Mouse (Mus musculus) intestine, embryonic 16.5 days (tissue): ENCODE measurements around the gene Acmsd. TPM values are rescaled to one million over a fixed set of nuclear protein-coding genes. Genes with fewer than 3 reads are reported as not detected.

Experiments used
- ATAC-seq: fragments of 200-750 bp; cut with Nextera tagmentation; 2 replicates; pipeline ENCODE4 v1.8.0; 2017; ENCODE audit warnings: moderate TSS enrichment, moderate library complexity
- H3K27ac ChIP-seq: fragments of 300-500 bp; sonication (generic); 2 replicates; pipeline ENCODE4 v1.5.1; 2014; ENCODE audit warnings: mild to moderate bottlenecking, low read length
- H3K27me3 ChIP-seq: fragments of 300-500 bp; sonication (generic); replicated peaks from 2 replicates; pipeline ENCODE4 v1.6.1; 2014; ENCODE audit warnings: low read length, control low read depth, mixed read lengths; ENCODE audit not compliant: control insufficient read depth, insufficient read depth
- H3K36me3 ChIP-seq: fragments of 300-500 bp; sonication (generic); 2 replicates; pipeline ENCODE4 v1.6.1; 2014; ENCODE audit warnings: low read length, control low read depth; ENCODE audit not compliant: control insufficient read depth, insufficient read depth
- H3K4me1 ChIP-seq: fragments of 300-500 bp; sonication (generic); 2 replicates; pipeline ENCODE4 v1.6.1; 2014; ENCODE audit warnings: low read length, control low read depth, mixed read lengths; ENCODE audit not compliant: control insufficient read depth, insufficient read depth
- H3K4me2 ChIP-seq: fragments of 300-500 bp; sonication (generic); 2 replicates; pipeline ENCODE4 v1.6.1; 2014; ENCODE audit warnings: low read depth, low read length, control low read depth
- H3K4me3 ChIP-seq: fragments of 300-500 bp; sonication (generic); 2 replicates; pipeline ENCODE4 v1.5.1; 2014; ENCODE audit warnings: mild to moderate bottlenecking, low read length
- H3K9ac ChIP-seq: fragments of 300-500 bp; sonication (generic); 2 replicates; pipeline ENCODE4 v1.6.1; 2014; ENCODE audit warnings: low read depth, low read length
- H3K9me3 ChIP-seq: fragments of 300-500 bp; sonication (generic); 2 replicates; pipeline ENCODE4 v1.6.1; 2016; ENCODE audit warnings: low read length, control low read depth; ENCODE audit not compliant: control insufficient read depth
- WGBS: fragments of 180-500 bp; shearing (Covaris S2); extraction: QIAGEN DNeasy Blood & Tissue Kit; methylation state at CpG from one replicate; pipeline ENCODE4 v1.1.7; 2014; 5-methylcytosine and 5-hydroxymethylcytosine counted together
- polyA plus RNA-seq: library from polyadenylated mRNA; unstranded; fragments of >200 nt; fragmentation: Nextera tagmentation; extraction: Ambion mirVana; gene quantifications from 2 replicates; pipeline ENCODE4 v1.2.1, GENCODE M21; 2015

Gene Acmsd
- polyA plus RNA-seq, 1 experiment from 2014 or later = 0.12 TPM

GRCm38 (mm10) chr1:127773803-127774500, 44.7 kb downstream of the Acmsd start, which contains the start of gene Ccnt2:
Ccnt2 (plus strand) TSS chr1:127774164.
- WGBS = under 1% methylated on average over 62 of the region's 63 CpGs

GRCm38 (mm10) chr1:127774501-127774880, 45.3 kb downstream of the Acmsd start:
- peak; percentile 52 for ATAC-seq
- H3K4me1 ChIP-seq = peaks cover 12% of the 10 kb centered on the region
- H3K9ac ChIP-seq = peak overlapping the region; percentile 92
- peak overlapping the region; percentile 97 for H3K4me3 ChIP-seq
- no peaks in the 10 kb centered on the region for H3K9me3 ChIP-seq
- WGBS = 0% methylated on average over 31 of the region's 31 CpGs
- H3K36me3 ChIP-seq = no peaks in the 10 kb centered on the region
- H3K27me3 ChIP-seq = no peaks in the 10 kb centered on the region
- H3K4me2 ChIP-seq = peak overlapping the region; percentile 77
- H3K27ac ChIP-seq = peak overlapping the region; percentile 96

More at GRCm38 (mm10) chr1:127773803-127774500, 44.7 kb downstream of the Acmsd start, which contains the start of gene Ccnt2:
- Histone ChIP-seq H3K9ac (peak within 1 kb of the TSS; percentile 92), H3K9me3 (no peaks in the 10 kb centered on the region), H3K27me3 (no peaks in the 10 kb centered on the region), H3K36me3 (no peaks in the 10 kb centered on the region), H3K4me3 (peak within 1 kb of the TSS; percentile 97), H3K4me2 (peak within 1 kb of the TSS; percentile 77), H3K4me1 (peaks cover 8% of the 10 kb centered on the region), H3K27ac (peak within 1 kb of the TSS; percentile 96)
- ATAC-seq = peak; percentile 99

GRCm38 (mm10) chr1:127775206-127775720, 46.0 kb downstream of the Acmsd start:
- no peaks in the 10 kb centered on the region for H3K27me3 ChIP-seq
- H3K4me3 ChIP-seq = peak overlapping the region; percentile 97
- peak overlapping the region; percentile 63 for H3K9ac ChIP-seq
- H3K4me1 ChIP-seq = peaks cover 15% of the 10 kb centered on the region
- H3K36me3 ChIP-seq = no peaks in the 10 kb centered on the region
- WGBS = 8% methylated on average over 10 of the region's 10 CpGs
- H3K4me2 ChIP-seq = peak overlapping the region; percentile 77
- ATAC-seq = no peak
- no peak overlapping the region for H3K27ac ChIP-seq
- no peaks in the 10 kb centered on the region for H3K9me3 ChIP-seq

GRCm38 (mm10) chr1:127776246-127776645, 47.0 kb downstream of the Acmsd start:
- Histone ChIP-seq H3K9me3 (no peaks in the 10 kb centered on the region), H3K4me1 (peaks cover 15% of the 10 kb centered on the region), H3K36me3 (no peaks in the 10 kb centered on the region), H3K4me2 (peak overlapping the region; percentile 42), H3K4me3 (peak overlapping the region; percentile 25), H3K27ac (no peak overlapping the region), H3K9ac (no peak overlapping the region), H3K27me3 (no peaks in the 10 kb centered on the region)
- 43% methylated on average over 6 of the region's 6 CpGs for WGBS
- ATAC-seq = no peak

GRCm38 (mm10) chr1:127778611-127779010, 49.4 kb downstream of the Acmsd start:
- Histone ChIP-seq H3K4me1 (peaks cover 18% of the 10 kb centered on the region), H3K9ac (no peak overlapping the region), H3K9me3 (no peaks in the 10 kb centered on the region), H3K27me3 (no peaks in the 10 kb centered on the region), H3K4me3 (no peak overlapping the region), H3K27ac (no peak overlapping the region), H3K36me3 (no peaks in the 10 kb centered on the region), H3K4me2 (no peak overlapping the region)
- WGBS = 83% methylated on average over 3 of the region's 3 CpGs
- ATAC-seq = no peak

GRCm38 (mm10) chr1:127780142-127780541, 50.9 kb downstream of the Acmsd start:
- peaks cover 18% of the 10 kb centered on the region for H3K4me1 ChIP-seq
- ATAC-seq = no peak
- 31% methylated on average over 3 of the region's 3 CpGs for WGBS
- H3K27me3 ChIP-seq = no peaks in the 10 kb centered on the region
- no peak overlapping the region for H3K4me3 ChIP-seq
- H3K36me3 ChIP-seq = no peaks in the 10 kb centered on the region
- no peak overlapping the region for H3K4me2 ChIP-seq
- H3K9me3 ChIP-seq = no peaks in the 10 kb centered on the region
- no peak overlapping the region for H3K27ac ChIP-seq
- H3K9ac ChIP-seq = no peak overlapping the region

GRCm38 (mm10) chr1:127780849-127781248, 51.6 kb downstream of the Acmsd start:
- Histone ChIP-seq H3K4me2 (no peak overlapping the region), H3K4me3 (no peak overlapping the region), H3K9me3 (no peaks in the 10 kb centered on the region), H3K36me3 (no peaks in the 10 kb centered on the region), H3K4me1 (peaks cover 15% of the 10 kb centered on the region), H3K27ac (no peak overlapping the region), H3K9ac (no peak overlapping the region), H3K27me3 (no peaks in the 10 kb centered on the region)
- 75% methylated on average over 2 of the region's 2 CpGs for WGBS
- ATAC-seq = no peak

GRCm38 (mm10) chr1:127783862-127784261, 54.6 kb downstream of the Acmsd start:
- Histone ChIP-seq H3K9me3 (no peaks in the 10 kb centered on the region), H3K36me3 (no peaks in the 10 kb centered on the region), H3K9ac (no peak overlapping the region), H3K4me1 (peaks cover 10% of the 10 kb centered on the region), H3K27me3 (no peaks in the 10 kb centered on the region), H3K27ac (no peak overlapping the region), H3K4me3 (no peak overlapping the region), H3K4me2 (no peak overlapping the region)
- ATAC-seq = no peak

- H3K27ac ChIP-seq = no peak overlapping the region
- no peak for ATAC-seq
- no peak overlapping the region for H3K9ac ChIP-seq
- no peaks in the 10 kb centered on the region for H3K9me3 ChIP-seq
- H3K27me3 ChIP-seq = no peaks in the 10 kb centered on the region
- peaks cover 3% of the 10 kb centered on the region; the same call in 1 of the 2 replicates for H3K4me1 ChIP-seq
- H3K36me3 ChIP-seq = no peaks in the 10 kb centered on the region
- no peak overlapping the region for H3K4me2 ChIP-seq
- no peak overlapping the region for H3K4me3 ChIP-seq
- WGBS = 57% methylated on average over 1 of the region's 1 CpGs
Measured at GRCm38 (mm10) chr1:127785882-127786281, 56.7 kb downstream of the Acmsd start.
